Mouse (Mus musculus) heart, embryonic 15.5 days (tissue): ENCODE measurements around the gene Manbal. TPM values are rescaled to one million over a fixed set of nuclear protein-coding genes. Genes with fewer than 3 reads are reported as not detected.

ENCODE experiments used
- ATAC-seq: fragments of 200-750 bp; cut with Nextera tagmentation; replicated peaks from 2 replicates; pipeline ENCODE4 v1.8.0; 2017; ENCODE audit warnings: low read depth, moderate TSS enrichment; ENCODE audit not compliant: insufficient number of reproducible peaks, insufficient read depth, low FRiP score
- H3K27ac ChIP-seq: fragments of 300-500 bp; sonication (generic); 2 replicates; pipeline ENCODE4 v1.5.1; 2015; ENCODE audit warnings: mild to moderate bottlenecking, inconsistent platforms
- H3K27me3 ChIP-seq: fragments of 300-500 bp; sonication (generic); 2 replicates; pipeline ENCODE4 v1.6.1; 2015; ENCODE audit warnings: inconsistent platforms
- H3K36me3 ChIP-seq: fragments of 300-500 bp; sonication (generic); 2 replicates; pipeline ENCODE4 v1.6.1; 2015; ENCODE audit warnings: mild to moderate bottlenecking, inconsistent platforms
- H3K4me1 ChIP-seq: fragments of 300-500 bp; sonication (generic); replicated peaks from 2 replicates; pipeline ENCODE4 v1.6.1; 2015; ENCODE audit warnings: inconsistent platforms
- H3K4me2 ChIP-seq: fragments of 300-500 bp; sonication (generic); 2 replicates; pipeline ENCODE4 v1.6.1; 2015; ENCODE audit warnings: inconsistent platforms, mild to moderate bottlenecking, moderate library complexity
- H3K4me3 ChIP-seq: fragments of 300-500 bp; sonication (generic); 2 replicates; pipeline ENCODE4 v1.5.1; 2015; ENCODE audit warnings: mild to moderate bottlenecking, inconsistent platforms
- H3K9ac ChIP-seq: fragments of 300-500 bp; sonication (generic); 2 replicates; pipeline ENCODE4 v1.6.1; 2015; ENCODE audit warnings: mild to moderate bottlenecking, inconsistent platforms
- H3K9me3 ChIP-seq: fragments of 300-500 bp; sonication (generic); replicated peaks from 2 replicates; pipeline ENCODE4 v1.6.1; 2016; ENCODE audit warnings: inconsistent platforms
- WGBS: fragments of 180-500 bp; shearing (Covaris S2); methylation state at CpG from one replicate; pipeline ENCODE4 v1.1.7; 2015; ENCODE audit warnings: mixed read lengths; 5-methylcytosine and 5-hydroxymethylcytosine counted together
- polyA plus RNA-seq: library from polyadenylated mRNA; unstranded; fragments of >200 nt; fragmentation: Nextera tagmentation; extraction: Ambion mirVana; gene quantifications from 2 replicates; pipeline ENCODE4 v1.2.1, GENCODE M21; 2015

Gene Manbal
- polyA plus RNA-seq, 1 experiment from 2014 or later: 49.7 TPM

GRCm38 (mm10) chr2:157426171-157426570 is 58.8 kb downstream of the Manbal start:
- Histone ChIP-seq H3K36me3 (no peaks in the 10 kb centered on the region), H3K9me3 (no peaks in the 10 kb centered on the region), H3K9ac (no peak overlapping the region), H3K4me1 (peaks cover 59% of the 10 kb centered on the region), H3K4me3 (no peak overlapping the region), H3K27ac (no peak overlapping the region), H3K27me3 (no peaks in the 10 kb centered on the region), H3K4me2 (no peak overlapping the region)
- WGBS: 71% methylated on average over 6 of the region's 6 CpGs
- ATAC-seq: no peak

GRCm38 (mm10) chr2:157427164-157427563 is 59.8 kb downstream of the Manbal start:
- Histone ChIP-seq H3K9me3 (no peaks in the 10 kb centered on the region), H3K4me3 (no peak overlapping the region), H3K36me3 (no peaks in the 10 kb centered on the region), H3K4me2 (no peak overlapping the region), H3K27ac (no peak overlapping the region), H3K27me3 (no peaks in the 10 kb centered on the region), H3K9ac (no peak overlapping the region), H3K4me1 (peaks cover 69% of the 10 kb centered on the region)
- 90% methylated on average over 5 of the region's 5 CpGs for WGBS
- ATAC-seq: no peak

- WGBS: 75% methylated on average over 13 of the region's 13 CpGs
- Histone ChIP-seq H3K9ac (no peak overlapping the region), H3K27ac (no peak overlapping the region), H3K27me3 (no peaks in the 10 kb centered on the region), H3K4me1 (peaks cover 69% of the 10 kb centered on the region), H3K36me3 (no peaks in the 10 kb centered on the region), H3K4me3 (no peak overlapping the region), H3K4me2 (no peak overlapping the region), H3K9me3 (no peaks in the 10 kb centered on the region)
- no peak for ATAC-seq
Observed at GRCm38 (mm10) chr2:157428351-157429139, 61.2 kb downstream of the Manbal start.

- Histone ChIP-seq H3K4me1 (peaks cover 75% of the 10 kb centered on the region), H3K4me2 (no peak overlapping the region), H3K27me3 (no peaks in the 10 kb centered on the region), H3K9me3 (no peaks in the 10 kb centered on the region), H3K9ac (no peak overlapping the region), H3K36me3 (no peaks in the 10 kb centered on the region), H3K4me3 (no peak overlapping the region), H3K27ac (no peak overlapping the region)
- WGBS: 65% methylated on average over 7 of the region's 7 CpGs
- ATAC-seq: no peak
Observed at GRCm38 (mm10) chr2:157429735-157430134, 62.3 kb downstream of the Manbal start.

GRCm38 (mm10) chr2:157430667-157431429 is 63.5 kb downstream of the Manbal start:
- H3K4me2 ChIP-seq: no peak overlapping the region
- no peak overlapping the region for H3K27ac ChIP-seq
- H3K9me3 ChIP-seq: no peaks in the 10 kb centered on the region
- no peaks in the 10 kb centered on the region for H3K27me3 ChIP-seq
- no peak overlapping the region for H3K4me3 ChIP-seq
- H3K4me1 ChIP-seq: peaks cover 70% of the 10 kb centered on the region
- WGBS: 77% methylated on average over 4 of the region's 4 CpGs
- H3K9ac ChIP-seq: no peak overlapping the region
- no peaks in the 10 kb centered on the region for H3K36me3 ChIP-seq
- ATAC-seq: no peak

- no peak; the same call in 1 of the 2 replicates for ATAC-seq
- Histone ChIP-seq H3K36me3 (no peaks in the 10 kb centered on the region), H3K9me3 (no peaks in the 10 kb centered on the region), H3K27me3 (no peaks in the 10 kb centered on the region), H3K4me1 (peaks cover 64% of the 10 kb centered on the region), H3K4me2 (no peak overlapping the region), H3K9ac (no peak overlapping the region; the same call in 1 of the 2 replicates), H3K4me3 (no peak overlapping the region), H3K27ac (peak overlapping the region; percentile 36)
- WGBS: 72% methylated on average over 5 of the region's 5 CpGs
Observed at GRCm38 (mm10) chr2:157431912-157432311, 64.5 kb downstream of the Manbal start.

GRCm38 (mm10) chr2:157432476-157432875 is 65.1 kb downstream of the Manbal start:
- no peaks in the 10 kb centered on the region for H3K27me3 ChIP-seq
- peaks cover 64% of the 10 kb centered on the region for H3K4me1 ChIP-seq

GRCm38 (mm10) chr2:157434041-157434440 is 66.6 kb downstream of the Manbal start:
- no peak overlapping the region for H3K9ac ChIP-seq
- no peak for ATAC-seq
- no peak overlapping the region for H3K4me3 ChIP-seq
- peak overlapping the region; percentile 56 for H3K27ac ChIP-seq
- H3K27me3 ChIP-seq: no peaks in the 10 kb centered on the region
- peaks cover 56% of the 10 kb centered on the region for H3K4me1 ChIP-seq
- H3K4me2 ChIP-seq: no peak overlapping the region
- H3K36me3 ChIP-seq: no peaks in the 10 kb centered on the region
- H3K9me3 ChIP-seq: no peaks in the 10 kb centered on the region
- 38% methylated on average over 9 of the region's 9 CpGs for WGBS

More at GRCm38 (mm10) chr2:157432476-157432875, 65.1 kb downstream of the Manbal start:
- Histone ChIP-seq H3K36me3 (no peaks in the 10 kb centered on the region), H3K9me3 (no peaks in the 10 kb centered on the region), H3K4me3 (no peak overlapping the region), H3K9ac (peak overlapping the region; percentile 7), H3K27ac (peak overlapping the region; percentile 36), H3K4me2 (no peak overlapping the region)
- WGBS: 59% methylated on average over 9 of the region's 9 CpGs
- no peak for ATAC-seq

GRCm38 (mm10) chr2:157434497-157434896 is 67.1 kb downstream of the Manbal start:
- Histone ChIP-seq H3K36me3 (no peaks in the 10 kb centered on the region), H3K4me3 (no peak overlapping the region)
- whole genome bisulfite sequencing: 24% methylated on average over 6 of the region's 6 CpGs

GRCm38 (mm10) chr2:157436496-157436895 is 69.1 kb downstream of the Manbal start:
- Histone ChIP-seq H3K4me3 (no peak overlapping the region), H3K9me3 (no peaks in the 10 kb centered on the region), H3K4me2 (no peak overlapping the region), H3K27ac (no peak overlapping the region), H3K4me1 (peaks cover 40% of the 10 kb centered on the region), H3K27me3 (no peaks in the 10 kb centered on the region), H3K9ac (no peak overlapping the region), H3K36me3 (peaks cover 11% of the 10 kb centered on the region)
- WGBS: 79% methylated on average over 10 of the region's 11 CpGs
- no peak for ATAC-seq

More at GRCm38 (mm10) chr2:157434497-157434896, 67.1 kb downstream of the Manbal start:
- H3K9me3 ChIP-seq: no peaks in the 10 kb centered on the region
- peak; percentile 48 for ATAC-seq
- peaks cover 52% of the 10 kb centered on the region for H3K4me1 ChIP-seq
- peak overlapping the region; percentile 56; the same call in 1 of the 2 replicates for H3K27ac ChIP-seq
- no peak overlapping the region; the same call in 1 of the 2 replicates for H3K9ac ChIP-seq
- H3K4me2 ChIP-seq: no peak overlapping the region
- no peaks in the 10 kb centered on the region for H3K27me3 ChIP-seq

GRCm38 (mm10) chr2:157437123-157437522 is 69.7 kb downstream of the Manbal start:
- Histone ChIP-seq H3K4me3 (no peak overlapping the region), H3K36me3 (peaks cover 13% of the 10 kb centered on the region), H3K4me1 (peaks cover 34% of the 10 kb centered on the region), H3K27me3 (no peaks in the 10 kb centered on the region), H3K9ac (no peak overlapping the region), H3K27ac (no peak overlapping the region), H3K9me3 (no peaks in the 10 kb centered on the region), H3K4me2 (no peak overlapping the region)
- 89% methylated on average over 3 of the region's 3 CpGs for WGBS
- ATAC-seq: no peak
